Mouse (Mus musculus): Measurements from ENCODE around the gene Sfta2. TPM values are rescaled to one million over a fixed set of nuclear protein-coding genes. Genes with fewer than 3 reads are reported as not detected.
A peak's percentile ranks its signal among the peaks of the same experiment; 100 is the strongest.

Gene Sfta2
- total RNA-seq, 2 experiments from 2014 or later, result not detected

- intact Hi-C loops (cut with DNase I), result no loop called here
- no peak for DNase-seq
Measured at GRCm38 (mm10) chr17:35669731-35670130, 68.4 kb downstream of the Sfta2 start.

- intact Hi-C loops (cut with DNase I), result no loop called here
- no peak for DNase-seq
Measured at GRCm38 (mm10) chr17:35671846-35672245, 70.5 kb downstream of the Sfta2 start.

GRCm38 (mm10) chr17:35672527-35672926 is 71.2 kb downstream of the Sfta2 start:
- intact Hi-C loops (cut with DNase I), result no loop called here
- DNase-seq, result no peak

- intact Hi-C loops (cut with DNase I), result no loop called here
- peak; percentile 88 for DNase-seq
Measured at GRCm38 (mm10) chr17:35673416-35674035, 72.2 kb downstream of the Sfta2 start, which contains the start of gene Gtf2h4. Gene Gtf2h4, minus strand, starts transcription at chr17:35673739.

- intact Hi-C loops (cut with DNase I), result no loop called here
- no peak for DNase-seq
Measured at GRCm38 (mm10) chr17:35680591-35680990, 79.2 kb downstream of the Sfta2 start.

GRCm38 (mm10) chr17:35681986-35682385 is 80.6 kb downstream of the Sfta2 start:
- no peak for DNase-seq
- intact Hi-C loops (cut with DNase I), result no loop called here

- intact Hi-C loops (cut with DNase I), result no loop called here
- peak; percentile 43 for DNase-seq
Measured at GRCm38 (mm10) chr17:35685061-35685460, 83.7 kb downstream of the Sfta2 start.

GRCm38 (mm10) chr17:35688347-35689175 is 87.2 kb downstream of the Sfta2 start:
- intact Hi-C loops (cut with DNase I), result no loop called here
- DNase-seq, result no peak

GRCm38 (mm10) chr17:35689936-35690645 is 88.7 kb downstream of the Sfta2 start:
- no peak for DNase-seq
- intact Hi-C loops (cut with DNase I), result no loop called here

- intact Hi-C loops (cut with DNase I), result no loop called here
- DNase-seq, result no peak
Measured at GRCm38 (mm10) chr17:35691811-35692210, 90.5 kb downstream of the Sfta2 start.

GRCm38 (mm10) chr17:35692368-35692767 is 91.0 kb downstream of the Sfta2 start:
- intact Hi-C loops (cut with DNase I), result no loop called here
- DNase-seq, result no peak

GRCm38 (mm10) chr17:35693906-35694305 is 92.6 kb downstream of the Sfta2 start:
- no peak for DNase-seq
- intact Hi-C loops (cut with DNase I), result no loop called here

GRCm38 (mm10) chr17:35695289-35695688 is 93.9 kb downstream of the Sfta2 start:
- intact Hi-C loops (cut with DNase I), result no loop called here

GRCm38 (mm10) chr17:35696691-35697090 is 95.3 kb downstream of the Sfta2 start:
- DNase-seq, result no peak
- intact Hi-C loops (cut with DNase I), result no loop called here

More at GRCm38 (mm10) chr17:35695289-35695688, 93.9 kb downstream of the Sfta2 start:
- DNase-seq, result peak; percentile 79

- intact Hi-C loops (cut with DNase I), result no loop called here
- no peak for DNase-seq
Measured at GRCm38 (mm10) chr17:35697429-35697758, 96.0 kb downstream of the Sfta2 start.

- DNase-seq, result peak; percentile 75
- intact Hi-C loops (cut with DNase I), result no loop called here
Measured at GRCm38 (mm10) chr17:35697759-35698500, 96.6 kb downstream of the Sfta2 start.

GRCm38 (mm10) chr17:35698501-35698883 is 97.1 kb downstream of the Sfta2 start:
- intact Hi-C loops (cut with DNase I), result no loop called here

GRCm38 (mm10) chr17:35699919-35700318 is 98.6 kb downstream of the Sfta2 start:
- intact Hi-C loops (cut with DNase I), result no loop called here
- DNase-seq, result peak; percentile 82

More at GRCm38 (mm10) chr17:35698501-35698883, 97.1 kb downstream of the Sfta2 start:
- no peak for DNase-seq

All from left cerebral cortex, postnatal 4 days (tissue).